Mouse (Mus musculus) hindbrain, embryonic 12.5 days (tissue): ENCODE results near the gene Zfp987. TPM values are rescaled to one million over a fixed set of nuclear protein-coding genes. Genes with fewer than 3 reads are reported as not detected.
"Not testable (repeated sequence)": the region's sequence is repeated elsewhere in the genome, so short reads cannot be mapped to it uniquely, and the experiment has no call there.

ENCODE experiments used
- ATAC-seq: fragments of 200-750 bp; cut with Nextera tagmentation; 2 replicates; pipeline ENCODE4 v1.8.0; 2017; ENCODE audit warnings: moderate TSS enrichment; ENCODE audit not compliant: low FRiP score
- H3K27ac ChIP-seq: fragments of 300-500 bp; sonication (generic); 2 replicates; pipeline ENCODE4 v1.5.1; 2016; ENCODE audit warnings: mild to moderate bottlenecking
- H3K27me3 ChIP-seq: fragments of 300-500 bp; sonication (generic); 2 replicates; pipeline ENCODE4 v1.6.1; 2016; ENCODE audit warnings: mild to moderate bottlenecking
- H3K36me3 ChIP-seq: fragments of 300-500 bp; sonication (generic); 2 replicates; pipeline ENCODE4 v1.6.1; 2016; ENCODE audit warnings: mild to moderate bottlenecking
- H3K4me1 ChIP-seq: fragments of 300-500 bp; sonication (generic); 2 replicates; pipeline ENCODE4 v1.6.1; 2016
- H3K4me2 ChIP-seq: fragments of 300-500 bp; sonication (generic); replicated peaks from 2 replicates; pipeline ENCODE4 v1.6.1; 2016; ENCODE audit warnings: mild to moderate bottlenecking
- H3K4me3 ChIP-seq: fragments of 300-500 bp; sonication (generic); 2 replicates; pipeline ENCODE4 v1.5.1; 2016; ENCODE audit warnings: mild to moderate bottlenecking
- H3K9ac ChIP-seq: fragments of 300-500 bp; sonication (generic); 2 replicates; pipeline ENCODE4 v1.6.1; 2016; ENCODE audit warnings: mild to moderate bottlenecking, moderate library complexity
- H3K9me3 ChIP-seq: fragments of 300-500 bp; sonication (generic); replicated peaks from 2 replicates; pipeline ENCODE4 v1.6.1; 2016; ENCODE audit warnings: mild to moderate bottlenecking
- WGBS: fragments of 180-500 bp; shearing (Covaris S2); methylation state at CpG from one replicate; pipeline ENCODE4 v1.1.7; 2016; 5-methylcytosine and 5-hydroxymethylcytosine counted together
- polyA plus RNA-seq: library from polyadenylated mRNA; unstranded; fragments of >200 nt; fragmentation: Nextera tagmentation; extraction: Ambion mirVana; gene quantifications from 2 replicates; pipeline ENCODE4 v1.2.1, GENCODE M21; 2016

Zfp987 gene
- polyA plus RNA-seq = not detected in 2 replicates

DNA sequence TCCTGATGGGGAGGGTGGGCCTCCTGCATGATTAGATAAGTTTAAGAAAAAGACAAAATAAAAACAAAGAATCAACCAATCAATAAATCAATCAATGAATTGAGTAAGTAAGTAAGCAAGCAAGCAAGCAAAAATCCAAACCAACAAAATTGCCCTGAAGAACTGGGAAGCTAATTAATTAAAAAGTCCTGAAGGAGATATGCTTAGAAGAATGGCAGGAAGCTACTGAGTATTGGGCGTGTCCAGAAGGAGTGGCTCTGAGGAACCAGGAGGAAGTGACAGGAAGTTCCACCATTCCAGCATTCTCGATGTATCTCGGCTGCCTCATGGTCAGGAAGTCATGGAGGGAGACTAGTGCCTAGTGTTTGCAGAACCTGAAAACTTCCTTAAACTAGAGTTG lies at the start of gene Zfp987:
Gene Zfp987 (plus strand): TSS at position 301 of the 400 bp plus-strand sequence.
- H3K4me1 ChIP-seq, H3K36me3 ChIP-seq, H3K27ac ChIP-seq, H3K9ac ChIP-seq, H3K4me3 ChIP-seq, ATAC-seq, H3K9me3 ChIP-seq, H3K4me2 ChIP-seq, H3K27me3 ChIP-seq: not testable (repeated sequence)
- 82% methylated on average over 3 of the region's 3 CpGs for WGBS

GRCm38 (mm10) chr4:146052536-146052935 lies 44.6 kb upstream of the Zfp987 start:
- H3K27me3 ChIP-seq, H3K4me1 ChIP-seq, H3K4me3 ChIP-seq, H3K27ac ChIP-seq, H3K36me3 ChIP-seq, ATAC-seq, H3K9ac ChIP-seq, H3K4me2 ChIP-seq: not testable (repeated sequence)
- WGBS = 83% methylated on average over 1 of the region's 1 CpGs
- peaks cover 33% of the 10 kb centered on the region for H3K9me3 ChIP-seq

GRCm38 (mm10) chr4:146053445-146053844 lies 43.7 kb upstream of the Zfp987 start:
- not testable (repeated sequence) for H3K9ac ChIP-seq, H3K4me1 ChIP-seq, H3K4me3 ChIP-seq, H3K27me3 ChIP-seq, ATAC-seq, H3K4me2 ChIP-seq, H3K36me3 ChIP-seq, H3K27ac ChIP-seq
- H3K9me3 ChIP-seq = peaks cover 37% of the 10 kb centered on the region
- 89% methylated on average over 2 of the region's 2 CpGs for WGBS

GRCm38 (mm10) chr4:146055335-146055734 lies 41.8 kb upstream of the Zfp987 start:
- WGBS = 72% methylated on average over 2 of the region's 2 CpGs
- Histone ChIP-seq H3K9ac (no peak overlapping the region), H3K27me3 (no peaks in the 10 kb centered on the region), H3K36me3 (no peaks in the 10 kb centered on the region), H3K4me3 (no peak overlapping the region), H3K4me1 (no peaks in the 10 kb centered on the region), H3K9me3 (peaks cover 52% of the 10 kb centered on the region), H3K4me2 (no peak overlapping the region), H3K27ac (no peak overlapping the region)
- no peak for ATAC-seq

- not testable (repeated sequence) for H3K27ac ChIP-seq, H3K27me3 ChIP-seq, H3K36me3 ChIP-seq, H3K9ac ChIP-seq, H3K4me2 ChIP-seq, ATAC-seq, H3K4me3 ChIP-seq, H3K4me1 ChIP-seq
- H3K9me3 ChIP-seq = peaks cover 62% of the 10 kb centered on the region
- 89% methylated on average over 12 of the region's 12 CpGs for WGBS
These were observed 38.5 kb upstream of the Zfp987 start for GRCm38 (mm10) chr4:146058646-146059045.

GRCm38 (mm10) chr4:146059078-146059477 lies 38.0 kb upstream of the Zfp987 start:
- H3K4me2 ChIP-seq, H3K27me3 ChIP-seq, H3K4me3 ChIP-seq, H3K9ac ChIP-seq, H3K4me1 ChIP-seq, H3K27ac ChIP-seq, ATAC-seq, H3K36me3 ChIP-seq: not testable (repeated sequence)
- 92% methylated on average over 4 of the region's 4 CpGs for WGBS
- H3K9me3 ChIP-seq = peaks cover 64% of the 10 kb centered on the region

DNA sequence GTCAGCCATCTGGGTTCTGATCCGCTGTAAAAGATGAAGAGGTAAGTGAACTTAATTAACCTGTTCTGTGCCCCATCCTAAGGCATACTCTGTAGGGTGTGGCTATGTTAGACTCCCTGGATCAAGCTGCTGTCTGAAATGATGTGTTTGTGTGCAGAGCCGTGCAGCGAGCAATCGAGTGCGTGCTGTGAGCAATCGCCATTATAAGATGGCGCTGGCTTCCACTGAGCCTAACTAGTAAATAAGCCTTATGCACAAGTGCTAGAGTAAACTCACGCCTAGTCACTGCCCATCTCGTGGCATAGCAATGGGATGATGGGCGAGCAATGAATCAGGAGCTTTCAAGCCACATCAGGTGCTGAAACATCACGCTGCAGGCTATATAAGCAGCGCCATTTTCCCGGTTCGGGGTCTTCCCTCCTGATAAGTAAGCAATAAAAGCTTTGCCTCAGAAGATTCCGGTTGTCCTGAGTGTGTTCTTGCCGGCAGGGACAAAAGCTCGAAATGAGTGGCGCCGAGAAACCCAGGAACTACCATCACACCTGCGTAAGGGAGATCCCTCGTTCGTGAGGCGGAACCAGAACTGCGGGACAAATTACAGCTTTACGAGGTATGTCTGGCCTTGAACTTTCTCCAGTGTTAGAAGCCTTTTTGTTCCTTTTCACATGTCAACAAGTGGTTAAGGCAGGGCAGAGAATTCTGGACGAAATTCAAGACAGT lies 37.0 kb upstream of the Zfp987 start:
- not testable (repeated sequence) for H3K27ac ChIP-seq, H3K36me3 ChIP-seq, ATAC-seq, H3K4me2 ChIP-seq, H3K4me1 ChIP-seq, H3K27me3 ChIP-seq, H3K9ac ChIP-seq, H3K4me3 ChIP-seq
- WGBS = 94% methylated on average over 25 of the region's 26 CpGs
- peaks cover 67% of the 10 kb centered on the region for H3K9me3 ChIP-seq

DNA sequence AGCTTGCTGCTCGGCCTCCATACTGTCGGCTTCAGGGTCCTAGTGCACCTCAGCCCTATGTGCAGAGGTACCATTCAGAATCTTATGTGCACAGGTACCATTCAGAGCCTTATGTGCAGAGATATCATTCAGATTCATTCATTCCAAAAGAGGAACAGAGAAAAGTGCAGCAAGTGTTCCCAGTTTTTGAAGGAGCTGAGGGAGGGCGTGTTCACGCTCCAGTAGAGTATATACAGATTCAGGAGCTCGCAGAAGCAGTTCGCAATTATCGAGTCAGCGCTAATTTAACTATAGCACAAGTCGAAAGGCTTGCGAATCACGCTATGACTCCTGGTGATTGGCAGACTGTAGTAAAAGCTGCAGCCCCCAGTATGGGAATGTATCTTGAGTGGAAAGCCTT lies 36.0 kb upstream of the Zfp987 start:
- ATAC-seq, H3K27ac ChIP-seq, H3K9ac ChIP-seq, H3K4me2 ChIP-seq, H3K4me1 ChIP-seq, H3K27me3 ChIP-seq, H3K4me3 ChIP-seq, H3K36me3 ChIP-seq: not testable (repeated sequence)
- WGBS = 91% methylated on average over 11 of the region's 11 CpGs
- H3K9me3 ChIP-seq = peaks cover 65% of the 10 kb centered on the region

DNA sequence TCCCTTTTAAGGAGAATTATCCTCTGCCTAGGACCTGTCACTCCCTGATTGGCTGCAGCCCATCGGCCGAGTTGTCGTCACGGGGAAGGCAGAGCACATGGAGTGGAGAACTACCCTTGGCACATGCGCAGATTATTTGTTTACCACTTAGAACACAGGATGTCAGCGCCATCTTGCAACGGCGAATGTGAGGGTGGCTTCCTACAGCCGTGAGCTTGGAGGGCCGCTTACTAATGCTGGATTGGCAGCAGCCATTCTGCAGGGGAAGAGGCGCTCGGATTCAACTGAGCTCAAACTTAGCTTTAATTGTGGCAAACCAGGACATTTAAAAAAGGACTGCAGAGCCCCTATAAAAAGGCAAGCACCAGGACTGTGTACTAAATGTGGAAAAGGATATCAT lies 35.1 kb upstream of the Zfp987 start:
- H3K4me1 ChIP-seq, H3K36me3 ChIP-seq, H3K4me3 ChIP-seq, H3K27ac ChIP-seq, H3K27me3 ChIP-seq, H3K4me2 ChIP-seq, ATAC-seq, H3K9ac ChIP-seq: not testable (repeated sequence)
- H3K9me3 ChIP-seq = peaks cover 63% of the 10 kb centered on the region
- 94% methylated on average over 12 of the region's 12 CpGs for WGBS

DNA sequence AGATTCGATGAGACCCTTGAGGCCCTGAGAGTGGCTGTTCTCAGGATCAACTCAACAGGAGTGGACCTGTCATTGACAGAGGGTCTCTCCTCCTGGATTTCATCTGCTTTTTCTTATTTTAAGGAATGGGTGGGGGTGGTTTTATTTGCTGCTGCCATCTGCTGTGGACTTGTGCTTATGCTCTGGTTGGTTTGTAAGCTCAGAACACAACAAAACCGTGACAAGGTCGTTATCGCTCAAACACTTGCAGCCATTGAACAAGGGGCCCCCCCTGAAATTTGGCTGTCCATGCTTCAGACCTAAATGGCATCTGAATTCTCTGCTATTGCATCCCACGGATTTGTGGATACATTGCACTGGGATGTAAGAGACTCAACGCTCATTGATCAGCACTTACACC lies 34.1 kb upstream of the Zfp987 start:
- not testable (repeated sequence) for H3K4me2 ChIP-seq, H3K4me1 ChIP-seq, H3K27ac ChIP-seq, H3K36me3 ChIP-seq, H3K4me3 ChIP-seq, ATAC-seq, H3K27me3 ChIP-seq, H3K9ac ChIP-seq
- peaks cover 67% of the 10 kb centered on the region for H3K9me3 ChIP-seq
- WGBS = 75% methylated on average over 6 of the region's 6 CpGs

DNA sequence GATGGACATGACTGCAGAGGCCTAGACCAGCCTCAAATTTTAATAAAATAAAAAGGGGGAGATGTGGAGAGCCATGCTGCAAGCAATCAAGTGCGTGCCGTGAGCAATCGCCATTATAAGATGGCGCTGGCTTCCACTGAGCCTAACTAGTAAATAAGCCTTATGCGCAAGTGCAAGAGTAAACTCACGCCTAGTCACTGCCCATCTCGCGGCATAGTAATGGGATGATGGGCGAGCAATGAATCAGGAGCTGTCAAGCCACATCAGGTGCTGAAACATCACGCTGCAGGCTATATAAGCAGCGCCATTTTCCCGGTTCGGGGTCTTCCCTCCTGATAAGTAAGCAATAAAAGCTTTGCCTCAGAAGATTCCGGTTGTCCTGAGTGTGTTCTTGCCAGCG lies 33.5 kb upstream of the Zfp987 start:
- 89% methylated on average over 15 of the region's 15 CpGs for WGBS
- H3K4me2 ChIP-seq, H3K27me3 ChIP-seq, H3K4me3 ChIP-seq, H3K4me1 ChIP-seq, ATAC-seq, H3K27ac ChIP-seq, H3K9ac ChIP-seq, H3K36me3 ChIP-seq: not testable (repeated sequence)
- peaks cover 65% of the 10 kb centered on the region for H3K9me3 ChIP-seq

DNA sequence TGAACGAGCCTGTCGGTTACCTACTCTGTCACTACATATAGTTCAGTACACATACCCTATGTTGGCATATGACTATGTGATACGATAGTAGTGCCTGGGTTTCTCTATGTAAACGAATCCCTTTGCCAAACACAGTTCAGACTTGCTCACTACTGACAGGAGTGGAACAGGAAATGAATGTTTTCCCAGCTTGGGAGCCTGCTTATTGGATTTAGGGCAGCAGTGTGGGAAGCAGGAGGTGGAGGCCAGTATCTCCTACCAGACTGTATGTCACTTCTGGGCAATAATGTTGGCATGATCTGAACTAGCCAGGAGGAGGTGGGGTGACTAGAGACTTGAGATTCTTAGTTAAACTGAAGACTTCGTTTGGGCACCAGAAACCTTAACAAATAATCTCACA lies 32.3 kb upstream of the Zfp987 start:
- not testable (repeated sequence) for ATAC-seq, H3K4me2 ChIP-seq, H3K4me1 ChIP-seq, H3K9ac ChIP-seq, H3K4me3 ChIP-seq, H3K36me3 ChIP-seq, H3K27ac ChIP-seq, H3K27me3 ChIP-seq
- peaks cover 57% of the 10 kb centered on the region for H3K9me3 ChIP-seq
- 77% methylated on average over 5 of the region's 5 CpGs for WGBS

- 31% methylated on average over 45 of the region's 45 CpGs for WGBS
- H3K27me3 ChIP-seq, ATAC-seq, H3K4me1 ChIP-seq, H3K27ac ChIP-seq, H3K9ac ChIP-seq, H3K36me3 ChIP-seq: not testable (repeated sequence)
- peaks cover 39% of the 10 kb centered on the region for H3K9me3 ChIP-seq
- H3K4me2 ChIP-seq = peak overlapping the region; percentile 49
- H3K4me3 ChIP-seq = peak overlapping the region; percentile 33
These were observed 30.0 kb upstream of the Zfp987 start for GRCm38 (mm10) chr4:146066932-146067580.
